Mouse (Mus musculus): ENCODE results near the gene Cd300lf. TPM values are rescaled to one million over a fixed set of nuclear protein-coding genes. Genes with fewer than 3 reads are reported as not detected.

Gene Cd300lf
- polyA plus RNA-seq, 1 experiment from 2014 or later = 9.3 TPM

DNA sequence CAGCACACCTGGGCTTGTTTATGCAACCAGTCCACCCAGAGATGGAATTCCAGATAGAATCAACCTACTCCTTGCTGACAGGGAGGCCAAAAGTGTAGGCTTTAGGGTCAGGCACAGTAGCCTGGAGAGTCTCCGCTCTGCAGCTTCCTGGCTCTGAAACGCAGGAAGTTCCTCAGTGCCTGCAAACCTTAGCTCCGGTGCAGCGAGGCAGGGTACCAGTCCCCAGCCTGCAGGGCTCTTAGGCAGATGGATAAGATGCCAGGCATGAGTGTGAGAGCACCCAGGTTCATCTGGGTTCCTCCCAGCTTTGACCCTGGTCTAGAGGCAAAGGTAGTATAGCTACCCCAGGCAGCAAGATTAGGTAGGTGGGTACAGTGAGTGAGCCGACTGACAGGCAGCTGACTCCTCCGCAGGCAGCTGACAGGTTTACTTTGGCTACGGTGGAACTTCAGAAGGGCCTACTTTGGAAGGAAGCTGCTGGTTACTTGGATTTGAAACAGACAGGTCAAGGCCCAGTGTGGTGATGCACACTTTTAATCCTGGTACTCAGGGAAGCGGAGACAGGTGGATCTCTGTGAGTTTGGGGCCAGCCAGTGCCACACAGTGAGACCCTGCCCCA lies 33.9 kb upstream of the Cd300lf start:
- Histone ChIP-seq H3K27ac (ENCODE audit: low read depth) (peak overlapping the region; percentile 52; the same call in 1 of the 2 replicates), H3K9ac (replicated peaks) (no peak overlapping the region), H3K4me2 (ENCODE audit: low read depth, low read length) (no peak overlapping the region), H3K4me3 (ENCODE audit: low read depth, low read length) (no peak overlapping the region), H3K36me3 (replicated peaks; ENCODE audit: insufficient read depth, low read length) (peaks cover 21% of the 10 kb centered on the region; the same call in 1 of the 2 replicates), H3K27me3 (ENCODE audit: insufficient read depth, low read length) (no peaks in the 10 kb centered on the region), H3K9me3 (ENCODE audit: low read length) (no peaks in the 10 kb centered on the region), H3K4me1 (ENCODE audit: insufficient read depth) (peaks cover 52% of the 10 kb centered on the region)
- WGBS (ENCODE audit: insufficient replicate concordance) = 55% methylated on average over 8 of the region's 8 CpGs
- no peak for TF ChIP-seq EP300 (IDR thresholded peaks at IDR 0.05; ENCODE audit: low read depth)
- no peak for TF ChIP-seq CTCF (IDR thresholded peaks at IDR 0.05; ENCODE audit: low read depth)
- ATAC-seq (no peak), DNase-seq (no peak)

DNA sequence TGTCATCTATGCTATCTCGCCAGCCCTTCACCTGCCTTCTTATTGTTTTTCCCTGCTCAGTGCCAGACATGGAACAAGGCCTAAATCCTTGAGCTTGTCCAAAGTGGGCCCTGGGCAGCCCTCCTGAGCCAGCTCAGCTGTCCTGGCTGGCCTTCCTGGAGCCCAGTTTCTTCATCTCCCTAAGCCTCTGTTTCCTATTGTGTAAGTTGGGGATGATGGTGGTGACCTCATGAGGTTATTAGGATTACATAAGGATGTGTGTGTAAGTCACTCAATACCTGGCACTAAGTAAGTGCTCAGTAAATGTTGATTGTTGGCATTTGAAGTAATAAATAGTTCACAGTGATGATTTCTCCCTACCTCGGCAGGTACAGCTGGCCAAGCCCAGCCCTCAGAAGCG lies 33.0 kb upstream of the Cd300lf start:
- peak overlapping the region; percentile 85; the same call in 1 of the 2 replicates for H3K27ac ChIP-seq (ENCODE audit: low read depth)
- 72% methylated on average over 3 of the region's 3 CpGs for WGBS (ENCODE audit: insufficient replicate concordance)
- ATAC-seq = no peak
- peaks cover 52% of the 10 kb centered on the region for H3K4me1 ChIP-seq (ENCODE audit: insufficient read depth)
- no peak for DNase-seq
- no peak overlapping the region for H3K9ac ChIP-seq (replicated peaks)
- H3K36me3 ChIP-seq (replicated peaks; ENCODE audit: insufficient read depth, low read length) = peaks cover 21% of the 10 kb centered on the region; the same call in 1 of the 2 replicates
- no peak overlapping the region for H3K4me3 ChIP-seq (ENCODE audit: low read depth, low read length)
- TF ChIP-seq CTCF (IDR thresholded peaks at IDR 0.05; ENCODE audit: low read depth) (no peak), EP300 (IDR thresholded peaks at IDR 0.05; ENCODE audit: low read depth) (peak; percentile 57; the same call in 1 of the 2 replicates)
- H3K9me3 ChIP-seq (ENCODE audit: low read length) = no peaks in the 10 kb centered on the region
- H3K4me2 ChIP-seq (ENCODE audit: low read depth, low read length) = peak overlapping the region; percentile 95; the same call in 1 of the 2 replicates
- no peaks in the 10 kb centered on the region for H3K27me3 ChIP-seq (ENCODE audit: insufficient read depth, low read length)

DNA sequence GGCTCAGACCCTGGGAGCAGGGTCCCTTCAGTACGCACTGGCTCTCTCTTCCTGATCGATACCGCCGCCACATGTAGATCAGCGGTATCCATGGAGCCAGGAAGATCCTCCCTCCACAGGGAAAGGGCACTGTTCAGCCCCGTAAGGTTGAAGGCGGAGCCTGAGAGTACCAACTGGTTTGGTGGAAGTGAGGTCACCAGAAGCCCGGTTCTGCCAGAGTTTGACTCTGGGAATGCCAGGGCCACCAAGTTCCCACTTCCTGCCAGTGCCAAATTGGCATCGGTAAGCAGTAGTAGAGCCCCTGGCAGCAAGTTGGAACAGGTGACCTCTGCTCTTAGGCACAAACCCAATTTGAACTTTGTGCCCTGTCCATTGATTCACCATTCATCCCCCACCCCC lies 31.2 kb upstream of the Cd300lf start:
- Histone ChIP-seq H3K4me3 (ENCODE audit: low read depth, low read length) (peak overlapping the region; percentile 83), H3K27ac (ENCODE audit: low read depth) (peak overlapping the region; percentile 85), H3K4me1 (ENCODE audit: insufficient read depth) (peaks cover 58% of the 10 kb centered on the region), H3K36me3 (replicated peaks; ENCODE audit: insufficient read depth, low read length) (peaks cover 13% of the 10 kb centered on the region; the same call in 1 of the 2 replicates), H3K9ac (replicated peaks) (peak overlapping the region; percentile 85), H3K4me2 (ENCODE audit: low read depth, low read length) (peak overlapping the region; percentile 95), H3K9me3 (ENCODE audit: low read length) (no peaks in the 10 kb centered on the region), H3K27me3 (ENCODE audit: insufficient read depth, low read length) (no peaks in the 10 kb centered on the region)
- ATAC-seq (peak; percentile 54), DNase-seq (peak; percentile 68)
- 12% methylated on average over 9 of the region's 9 CpGs for WGBS (ENCODE audit: insufficient replicate concordance)
- TF ChIP-seq EP300 (IDR thresholded peaks at IDR 0.05; ENCODE audit: low read depth) = peak; percentile 48; the same call in 1 of the 2 replicates
- TF ChIP-seq CTCF (IDR thresholded peaks at IDR 0.05; ENCODE audit: low read depth) = no peak

DNA sequence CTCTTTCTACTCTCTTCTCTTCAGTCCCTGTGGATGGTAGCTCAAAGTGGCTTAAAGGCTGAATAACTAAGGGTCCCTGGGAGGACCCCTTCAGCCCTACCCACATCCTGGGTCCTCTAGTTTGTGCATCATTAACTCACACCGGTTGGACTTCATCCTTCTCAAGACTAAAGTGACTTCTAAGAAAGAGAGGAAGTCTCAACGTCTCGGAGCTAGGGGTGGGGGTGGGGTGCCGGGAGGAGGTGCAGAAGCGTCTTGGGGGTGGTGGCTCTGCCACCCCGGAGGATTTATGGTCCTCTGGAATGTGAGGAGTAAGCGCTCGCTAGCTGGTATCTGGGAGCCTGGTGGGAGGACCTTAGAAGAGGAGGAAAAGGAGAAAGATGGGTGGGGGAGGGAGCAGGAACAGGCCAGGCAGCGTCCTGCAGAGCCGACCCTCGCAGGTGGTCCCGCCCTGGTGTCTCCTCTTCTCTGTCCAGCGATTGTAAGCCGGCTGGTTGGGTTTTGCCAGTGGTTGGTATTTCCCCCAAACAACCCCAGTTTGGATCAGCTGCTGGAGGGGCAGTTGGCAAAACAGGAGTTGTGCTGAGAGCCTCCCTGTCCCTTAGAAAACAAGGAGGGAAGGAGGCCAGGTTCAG lies 30.7 kb upstream of the Cd300lf start:
- Histone ChIP-seq H3K27me3 (ENCODE audit: insufficient read depth, low read length) (no peaks in the 10 kb centered on the region), H3K36me3 (replicated peaks; ENCODE audit: insufficient read depth, low read length) (peaks cover 11% of the 10 kb centered on the region; the same call in 1 of the 2 replicates), H3K4me2 (ENCODE audit: low read depth, low read length) (peak overlapping the region; percentile 95), H3K9me3 (ENCODE audit: low read length) (no peaks in the 10 kb centered on the region), H3K4me3 (ENCODE audit: low read depth, low read length) (peak overlapping the region; percentile 83), H3K27ac (ENCODE audit: low read depth) (peak overlapping the region; percentile 85), H3K9ac (replicated peaks) (peak overlapping the region; percentile 85), H3K4me1 (ENCODE audit: insufficient read depth) (peaks cover 56% of the 10 kb centered on the region)
- no peak for ATAC-seq
- TF ChIP-seq EP300 (IDR thresholded peaks at IDR 0.05; ENCODE audit: low read depth) (no peak), CTCF (IDR thresholded peaks at IDR 0.05; ENCODE audit: low read depth) (no peak)
- 1% methylated on average over 14 of the region's 14 CpGs for WGBS (ENCODE audit: insufficient replicate concordance)
- DNase-seq = peak; percentile 44

DNA sequence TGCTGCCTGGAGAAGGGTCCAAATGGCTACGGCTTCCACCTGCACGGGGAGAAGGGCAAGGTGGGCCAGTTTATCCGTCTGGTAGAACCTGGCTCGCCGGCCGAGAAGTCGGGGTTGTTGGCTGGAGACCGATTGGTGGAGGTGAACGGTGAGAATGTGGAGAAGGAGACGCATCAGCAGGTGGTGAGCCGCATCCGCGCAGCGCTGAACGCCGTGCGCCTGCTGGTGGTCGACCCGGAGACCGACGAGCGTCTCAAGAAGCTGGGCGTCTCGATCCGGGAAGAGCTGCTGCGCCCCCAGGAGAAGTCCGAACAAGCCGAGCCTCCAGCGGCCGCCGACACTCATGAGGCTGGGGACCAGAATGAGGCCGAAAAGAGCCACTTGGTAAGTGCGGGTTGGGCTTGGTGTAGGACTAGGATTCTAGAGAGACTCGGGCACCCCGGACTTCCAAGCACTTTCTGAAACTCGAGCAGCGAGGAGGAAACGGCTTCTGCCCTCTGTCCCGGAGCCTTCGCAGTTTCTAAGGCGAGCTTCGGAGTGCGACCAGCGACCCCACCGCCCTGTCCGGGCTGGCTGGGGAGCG lies 29.9 kb upstream of the Cd300lf start:
- Histone ChIP-seq H3K27ac (ENCODE audit: low read depth) (peak overlapping the region; percentile 85), H3K4me2 (ENCODE audit: low read depth, low read length) (peak overlapping the region; percentile 95), H3K4me1 (ENCODE audit: insufficient read depth) (peaks cover 56% of the 10 kb centered on the region), H3K27me3 (ENCODE audit: insufficient read depth, low read length) (no peaks in the 10 kb centered on the region), H3K4me3 (ENCODE audit: low read depth, low read length) (peak overlapping the region; percentile 83), H3K9me3 (ENCODE audit: low read length) (no peaks in the 10 kb centered on the region), H3K36me3 (replicated peaks; ENCODE audit: insufficient read depth, low read length) (peaks cover 6% of the 10 kb centered on the region; the same call in 1 of the 2 replicates), H3K9ac (replicated peaks) (peak overlapping the region; percentile 85)
- DNase-seq (peak; percentile 61), ATAC-seq (0 out of 2 replicates have a peak, but pooled peaks have one; percentile 3)
- WGBS (ENCODE audit: insufficient replicate concordance) = under 1% methylated on average over 42 of the region's 47 CpGs
- TF ChIP-seq EP300 (IDR thresholded peaks at IDR 0.05; ENCODE audit: low read depth) = no peak
- TF ChIP-seq CTCF (IDR thresholded peaks at IDR 0.05; ENCODE audit: low read depth) = peak; percentile 19; the same call in 1 of the 2 replicates
